Mouse (Mus musculus) forebrain, embryonic 12.5 days (tissue): ENCODE data around the gene Igfbpl1. TPM values are rescaled to one million over a fixed set of nuclear protein-coding genes. Genes with fewer than 3 reads are reported as not detected.

Source experiments
- ATAC-seq: fragments of 200-750 bp; cut with Nextera tagmentation; 2 replicates; pipeline ENCODE4 v1.8.0; 2017; ENCODE audit warnings: moderate TSS enrichment; ENCODE audit not compliant: low FRiP score
- H3K27ac ChIP-seq: fragments of 300-500 bp; sonication (generic); 2 replicates; pipeline ENCODE4 v1.5.1; 2016; ENCODE audit warnings: mild to moderate bottlenecking
- H3K27me3 ChIP-seq: fragments of 300-500 bp; sonication (generic); 2 replicates; pipeline ENCODE4 v1.6.1; 2016; ENCODE audit warnings: mild to moderate bottlenecking
- H3K36me3 ChIP-seq: fragments of 300-500 bp; sonication (generic); replicated peaks from 2 replicates; pipeline ENCODE4 v1.6.1; 2016; ENCODE audit warnings: mild to moderate bottlenecking
- H3K4me1 ChIP-seq: fragments of 300-500 bp; sonication (generic); 2 replicates; pipeline ENCODE4 v1.6.1; 2016
- H3K4me2 ChIP-seq: fragments of 300-500 bp; sonication (generic); 2 replicates; pipeline ENCODE4 v1.6.1; 2016; ENCODE audit warnings: mild to moderate bottlenecking, moderate library complexity
- H3K4me3 ChIP-seq: fragments of 300-500 bp; sonication (generic); replicated peaks from 2 replicates; pipeline ENCODE4 v1.5.1; 2016; ENCODE audit warnings: mild to moderate bottlenecking
- H3K9ac ChIP-seq: fragments of 300-500 bp; sonication (generic); 2 replicates; pipeline ENCODE4 v1.6.1; 2016; ENCODE audit warnings: mild to moderate bottlenecking
- H3K9me3 ChIP-seq: fragments of 300-500 bp; sonication (generic); 2 replicates; pipeline ENCODE4 v1.6.1; 2016
- WGBS: fragments of 180-500 bp; shearing (Covaris S2); methylation state at CpG from one replicate; pipeline ENCODE4 v1.1.7; 2016; 5-methylcytosine and 5-hydroxymethylcytosine counted together
- polyA plus RNA-seq: library from polyadenylated mRNA; unstranded; fragments of >200 nt; fragmentation: Nextera tagmentation; extraction: Ambion mirVana; gene quantifications from 2 replicates; pipeline ENCODE4 v1.2.1, GENCODE M21; 2016

Gene Igfbpl1
- polyA plus RNA-seq, 1 experiment from 2014 or later: 74.5 TPM

DNA sequence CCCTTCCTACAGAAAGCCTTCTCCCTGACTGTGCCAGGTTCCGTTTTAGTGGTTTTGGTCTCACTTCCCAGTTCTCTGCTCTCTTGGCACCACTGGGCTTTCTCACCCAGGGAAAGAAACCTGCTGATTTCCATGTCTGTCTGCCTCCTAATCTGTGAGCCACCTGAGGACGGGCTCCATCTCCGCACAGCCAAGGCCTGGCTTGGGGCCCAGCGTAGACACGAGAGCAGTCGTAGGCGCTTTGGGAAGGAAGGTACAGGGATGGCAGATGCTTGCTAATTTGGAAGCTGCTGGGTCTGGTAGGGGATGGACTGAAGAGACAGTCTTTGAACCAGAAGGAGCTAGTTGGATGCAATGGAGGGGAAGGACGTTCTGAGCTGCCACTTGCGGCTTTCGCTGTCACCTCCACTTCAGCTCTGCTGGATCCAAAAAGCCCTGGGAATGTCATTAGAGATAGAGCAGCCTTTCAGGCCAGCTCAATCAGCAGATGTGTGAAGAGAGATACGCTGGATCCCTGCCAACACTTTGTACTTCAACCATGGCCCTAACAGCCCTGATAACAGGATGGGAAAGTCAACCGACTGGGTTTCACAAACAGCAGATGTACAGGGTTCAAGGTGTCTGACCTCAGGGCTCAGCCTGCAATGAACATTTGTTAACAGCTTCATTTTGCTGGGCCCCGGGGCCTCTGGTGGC lies 37.3 kb downstream of the Igfbpl1 start:
- no peaks in the 10 kb centered on the region for H3K9me3 ChIP-seq
- H3K4me2 ChIP-seq: no peak overlapping the region
- ATAC-seq: peak; percentile 31; the same call in 1 of the 2 replicates
- 72% methylated on average over 13 of the region's 13 CpGs for WGBS
- no peaks in the 10 kb centered on the region for H3K36me3 ChIP-seq
- H3K27me3 ChIP-seq: no peaks in the 10 kb centered on the region; the same call in 1 of the 2 replicates
- H3K4me1 ChIP-seq: peaks cover 20% of the 10 kb centered on the region
- H3K4me3 ChIP-seq: no peak overlapping the region
- H3K27ac ChIP-seq: peak overlapping the region; percentile 43
- H3K9ac ChIP-seq: no peak overlapping the region

DNA sequence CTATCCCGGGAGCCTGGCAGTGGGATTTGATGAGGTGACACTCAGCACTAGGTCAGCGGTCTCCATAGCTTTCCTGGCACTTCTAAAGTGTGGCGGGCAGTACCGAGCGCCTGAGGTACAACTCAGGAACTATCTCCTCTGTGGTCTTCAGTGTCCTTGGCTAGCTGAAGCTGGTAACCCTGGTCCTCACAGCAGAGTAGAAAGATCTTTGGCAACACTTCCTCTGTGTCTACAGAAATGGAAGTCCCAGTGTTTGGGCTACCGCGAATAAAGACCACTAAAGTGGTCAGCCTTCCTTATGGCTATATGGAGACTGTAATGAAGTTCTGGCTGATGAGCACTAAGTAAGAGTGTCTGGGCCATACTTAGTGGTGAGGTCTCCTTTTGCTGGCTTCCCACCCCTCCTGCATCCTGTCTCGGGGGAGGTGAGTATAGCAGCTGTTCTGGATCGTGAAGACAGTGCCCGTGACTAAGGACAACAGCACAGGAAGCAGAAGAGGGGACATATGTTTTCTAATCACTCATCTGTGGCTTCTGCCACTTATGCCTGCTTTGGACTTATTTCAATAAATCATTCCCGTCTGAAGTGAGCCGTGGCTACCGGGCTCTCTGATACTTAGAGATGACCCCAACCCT lies 38.2 kb downstream of the Igfbpl1 start:
- Histone ChIP-seq H3K9me3 (no peaks in the 10 kb centered on the region), H3K27ac (peak overlapping the region; percentile 43), H3K4me1 (peaks cover 20% of the 10 kb centered on the region), H3K4me3 (no peak overlapping the region), H3K27me3 (peaks cover 4% of the 10 kb centered on the region; the same call in 1 of the 2 replicates), H3K36me3 (no peaks in the 10 kb centered on the region), H3K9ac (no peak overlapping the region), H3K4me2 (no peak overlapping the region)
- ATAC-seq: no peak
- 87% methylated on average over 13 of the region's 13 CpGs for WGBS

DNA sequence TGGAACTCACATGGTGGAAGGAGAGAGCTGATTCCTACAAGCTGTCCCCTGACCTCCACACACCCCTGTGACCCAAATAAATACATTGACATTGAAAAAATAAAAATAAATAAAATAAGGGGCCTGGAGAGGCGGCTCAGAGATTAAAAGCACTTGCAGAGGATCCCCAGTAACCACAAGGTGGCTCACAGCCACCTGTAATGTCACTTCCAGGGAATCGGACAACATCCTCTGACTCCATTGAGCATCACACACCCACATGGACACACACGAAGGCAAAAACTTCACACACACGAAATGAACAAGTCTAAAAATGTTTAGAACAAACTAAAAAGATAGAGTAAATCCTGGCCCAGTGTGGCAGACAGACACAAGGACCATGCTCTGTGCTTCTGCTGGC lies 40.0 kb downstream of the Igfbpl1 start:
- Histone ChIP-seq H3K4me1 (peaks cover 20% of the 10 kb centered on the region), H3K4me2 (no peak overlapping the region), H3K4me3 (no peak overlapping the region), H3K9me3 (no peaks in the 10 kb centered on the region), H3K9ac (no peak overlapping the region), H3K36me3 (no peaks in the 10 kb centered on the region), H3K27me3 (peaks cover 4% of the 10 kb centered on the region; the same call in 1 of the 2 replicates), H3K27ac (no peak overlapping the region)
- ATAC-seq: no peak
- 61% methylated on average over 4 of the region's 4 CpGs for WGBS

DNA sequence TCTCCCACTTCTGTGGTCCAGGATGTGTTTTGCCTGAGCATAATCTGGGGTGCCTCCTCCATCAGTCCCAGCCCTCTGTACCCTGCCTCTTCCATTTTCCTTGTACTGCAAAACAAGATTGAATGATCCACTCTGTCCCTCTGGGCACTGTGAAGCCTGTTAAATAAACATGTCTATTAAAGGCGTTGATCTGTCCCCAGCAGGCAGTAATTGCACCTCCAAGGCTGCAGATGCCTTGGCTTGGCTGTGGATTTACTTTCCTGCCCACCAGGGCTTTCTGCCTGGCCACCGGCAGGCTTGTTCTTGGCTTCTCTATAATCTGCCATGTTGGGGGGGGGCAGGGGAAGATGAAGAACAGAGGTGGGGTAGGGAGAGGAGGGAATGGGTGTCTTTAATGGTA lies 40.8 kb downstream of the Igfbpl1 start:
- Histone ChIP-seq H3K27ac (0 out of 2 replicates have a peak overlapping the region, but pooled peaks have one; percentile 36), H3K9me3 (no peaks in the 10 kb centered on the region), H3K4me3 (no peak overlapping the region), H3K4me2 (no peak overlapping the region), H3K4me1 (peaks cover 20% of the 10 kb centered on the region), H3K9ac (no peak overlapping the region), H3K36me3 (no peaks in the 10 kb centered on the region), H3K27me3 (peaks cover 4% of the 10 kb centered on the region; the same call in 1 of the 2 replicates)
- WGBS: 37% methylated on average over 2 of the region's 2 CpGs
- no peak for ATAC-seq

DNA sequence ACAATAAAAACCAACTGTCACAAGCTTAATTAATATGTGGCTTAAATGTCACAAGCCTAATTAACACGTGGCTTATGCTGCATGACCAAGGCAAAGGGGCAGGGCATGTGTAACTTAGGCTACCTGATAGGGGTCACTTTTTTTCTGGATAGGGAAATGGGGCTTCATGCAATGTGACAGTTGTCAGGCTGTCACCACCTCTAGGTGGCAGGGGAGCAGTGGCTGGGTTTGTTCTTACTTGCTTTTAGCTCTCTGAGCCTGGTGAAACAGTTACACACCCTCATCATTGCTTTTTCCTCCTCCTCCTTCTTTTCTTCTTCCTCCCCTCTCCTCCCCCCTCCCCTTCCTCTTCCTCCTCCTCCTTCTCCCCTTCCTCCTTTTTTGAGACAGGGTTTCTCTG lies 43.1 kb downstream of the Igfbpl1 start:
- Histone ChIP-seq H3K9me3 (no peaks in the 10 kb centered on the region), H3K27ac (no peak overlapping the region), H3K9ac (no peak overlapping the region), H3K27me3 (0 out of 2 replicates have a peak, but pooled peaks cover 4% of the 10 kb centered on the region), H3K36me3 (no peaks in the 10 kb centered on the region), H3K4me1 (peaks cover 10% of the 10 kb centered on the region), H3K4me3 (no peak overlapping the region), H3K4me2 (no peak overlapping the region)
- WGBS: 54% methylated on average over 1 of the region's 1 CpGs
- ATAC-seq: no peak

DNA sequence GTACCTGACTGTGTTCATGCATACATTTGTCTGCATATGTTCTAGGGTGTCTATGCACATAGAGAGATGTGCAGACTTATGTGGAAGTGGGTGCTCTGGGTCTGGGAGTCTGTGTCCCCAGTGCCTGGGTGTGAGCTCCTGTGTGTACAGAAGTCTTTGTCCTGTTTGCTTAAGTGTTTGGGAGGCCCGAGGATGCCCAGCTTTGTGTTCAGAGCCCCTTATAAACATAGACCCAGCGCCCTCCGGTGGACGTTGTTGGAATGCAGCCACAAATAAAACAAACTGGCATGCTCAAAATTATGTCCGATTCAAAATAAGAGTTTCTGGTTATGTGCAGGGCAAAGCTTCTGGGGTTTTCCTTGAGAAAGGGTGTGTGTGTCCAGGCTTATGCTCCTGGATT lies 55.1 kb downstream of the Igfbpl1 start:
- Histone ChIP-seq H3K9ac (0 out of 2 replicates have a peak overlapping the region, but pooled peaks have one; percentile 4), H3K4me1 (peaks cover 52% of the 10 kb centered on the region), H3K27me3 (peaks cover 40% of the 10 kb centered on the region), H3K27ac (peak overlapping the region; percentile 92), H3K4me2 (peak overlapping the region; percentile 17; the same call in 1 of the 2 replicates), H3K4me3 (no peak overlapping the region), H3K9me3 (no peaks in the 10 kb centered on the region), H3K36me3 (no peaks in the 10 kb centered on the region)
- peak; percentile 76 for ATAC-seq
- 2% methylated on average over 5 of the region's 5 CpGs for WGBS

DNA sequence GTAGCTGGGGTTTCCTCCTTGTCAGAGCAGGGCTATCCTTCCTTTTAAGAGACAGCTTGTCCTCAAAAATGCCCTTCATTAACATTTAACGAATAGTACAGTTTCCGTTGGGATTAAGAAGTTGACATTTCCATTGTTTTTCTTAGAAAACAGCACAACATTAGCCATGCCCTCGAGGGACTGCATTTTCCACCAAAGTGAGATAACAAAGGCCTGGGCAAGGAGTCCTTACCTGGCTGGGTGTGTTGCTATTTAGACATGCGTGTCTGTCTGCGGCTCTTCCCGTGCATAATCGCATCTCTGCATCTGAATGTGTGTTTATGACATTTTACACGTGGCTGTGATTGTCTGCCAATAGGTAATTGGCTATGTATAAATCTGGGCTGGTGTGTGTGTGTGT lies 55.5 kb downstream of the Igfbpl1 start:
- H3K36me3 ChIP-seq: no peaks in the 10 kb centered on the region
- H3K4me2 ChIP-seq: peak overlapping the region; percentile 17; the same call in 1 of the 2 replicates
- no peak; the same call in 1 of the 2 replicates for ATAC-seq
- no peaks in the 10 kb centered on the region for H3K9me3 ChIP-seq
- H3K27me3 ChIP-seq: peaks cover 42% of the 10 kb centered on the region
- no peak overlapping the region for H3K4me3 ChIP-seq
- H3K27ac ChIP-seq: peak overlapping the region; percentile 92
- peaks cover 56% of the 10 kb centered on the region for H3K4me1 ChIP-seq
- 4% methylated on average over 8 of the region's 8 CpGs for WGBS
- H3K9ac ChIP-seq: 0 out of 2 replicates have a peak overlapping the region, but pooled peaks have one; percentile 4

DNA sequence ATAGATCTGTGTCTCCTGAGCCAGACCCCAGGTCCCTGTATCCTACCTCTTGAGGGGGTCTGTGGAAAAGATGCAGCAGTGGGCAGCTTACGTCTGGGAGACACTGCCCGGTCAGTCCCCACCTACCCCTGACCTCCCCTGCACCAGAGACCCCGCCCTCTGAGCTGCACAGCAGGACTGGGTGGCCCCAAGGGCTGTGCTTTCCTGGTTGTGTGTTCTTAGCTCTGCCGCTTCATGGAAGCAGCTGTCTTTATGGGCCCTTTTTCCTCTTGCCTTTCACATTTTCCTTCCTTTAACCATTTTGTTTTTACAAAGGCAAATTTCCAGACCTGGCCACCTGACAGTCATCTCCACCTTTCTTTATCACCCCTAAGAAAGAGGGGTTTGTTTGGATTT lies 56.1 kb downstream of the Igfbpl1 start:
- ATAC-seq: no peak
- H3K9ac ChIP-seq: peak overlapping the region; percentile 40; the same call in 1 of the 2 replicates
- peak overlapping the region; percentile 92 for H3K27ac ChIP-seq
- 0 out of 2 replicates have a peak overlapping the region, but pooled peaks have one; percentile 17 for H3K4me2 ChIP-seq
- no peaks in the 10 kb centered on the region for H3K36me3 ChIP-seq
- no peaks in the 10 kb centered on the region for H3K9me3 ChIP-seq
- H3K4me1 ChIP-seq: peaks cover 61% of the 10 kb centered on the region
- H3K4me3 ChIP-seq: no peak overlapping the region
- WGBS: 0% methylated on average over 4 of the region's 4 CpGs
- H3K27me3 ChIP-seq: peaks cover 42% of the 10 kb centered on the region

DNA sequence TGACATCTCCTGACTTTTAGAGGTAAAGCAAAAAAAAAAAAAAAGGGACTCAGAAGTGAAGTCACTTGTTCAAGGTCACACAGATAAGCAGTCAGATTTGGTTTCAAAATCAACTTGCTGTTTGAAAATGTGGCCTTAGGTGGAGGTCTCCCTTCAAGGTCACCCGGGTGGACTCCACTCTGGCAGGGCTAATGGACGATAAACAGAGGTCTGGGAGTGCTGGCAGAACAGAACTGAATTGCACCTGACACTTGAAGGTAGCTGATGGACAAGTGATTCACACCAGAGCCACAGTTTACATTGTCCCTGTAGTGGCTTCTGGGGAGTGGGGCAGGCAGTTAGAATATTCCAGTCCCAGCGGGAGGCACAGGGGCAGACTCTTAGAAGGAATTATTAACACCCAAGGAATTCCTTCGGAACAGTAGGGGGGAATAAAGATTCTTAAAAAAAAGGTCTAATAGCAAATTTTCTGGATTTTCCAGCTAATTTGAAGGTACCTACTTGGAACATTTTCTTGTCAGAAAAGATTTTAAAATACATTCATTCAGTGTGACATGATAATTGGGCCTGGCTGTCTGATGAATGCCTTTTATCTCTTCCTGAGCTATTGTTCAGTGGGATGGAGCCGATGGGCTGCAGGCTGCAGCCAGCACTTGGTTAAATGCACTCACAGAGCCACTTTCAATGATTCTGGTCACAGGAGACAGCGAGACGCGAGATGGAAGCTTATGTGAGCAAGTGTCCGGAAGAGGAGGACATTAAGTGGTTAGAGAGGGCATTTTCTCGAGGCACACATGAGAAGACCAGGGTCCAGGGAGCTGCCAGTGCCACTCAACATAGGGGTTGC lies 56.7 kb downstream of the Igfbpl1 start:
- H3K27me3 ChIP-seq: peaks cover 38% of the 10 kb centered on the region
- 0 out of 2 replicates have a peak overlapping the region, but pooled peaks have one; percentile 17 for H3K4me2 ChIP-seq
- H3K9ac ChIP-seq: 0 out of 2 replicates have a peak overlapping the region, but pooled peaks have one; percentile 40
- peak; percentile 21; the same call in 1 of the 2 replicates for ATAC-seq
- H3K9me3 ChIP-seq: no peaks in the 10 kb centered on the region
- no peak overlapping the region for H3K4me3 ChIP-seq
- H3K36me3 ChIP-seq: no peaks in the 10 kb centered on the region
- 6% methylated on average over 10 of the region's 10 CpGs for WGBS
- peaks cover 68% of the 10 kb centered on the region for H3K4me1 ChIP-seq
- H3K27ac ChIP-seq: peak overlapping the region; percentile 92

DNA sequence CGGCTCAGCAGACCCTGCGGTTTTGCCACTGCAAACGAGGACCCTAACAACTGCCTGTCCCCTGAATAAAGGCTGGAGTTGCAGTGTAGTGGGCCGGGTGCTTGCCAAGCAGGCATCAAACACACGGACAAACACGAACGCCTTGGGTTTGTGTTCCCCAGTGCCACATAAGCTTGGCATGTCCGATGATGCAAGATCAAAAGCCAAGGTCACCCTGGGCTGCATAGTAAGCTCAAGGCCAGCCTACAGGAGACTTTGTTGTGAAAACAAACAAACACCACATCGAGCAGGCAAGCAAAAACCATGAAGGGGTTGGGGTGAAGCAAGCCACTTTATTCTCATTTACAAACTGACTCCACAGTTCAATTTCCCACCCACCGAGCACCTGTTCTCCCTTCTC lies 57.6 kb downstream of the Igfbpl1 start:
- ATAC-seq: no peak
- H3K36me3 ChIP-seq: no peaks in the 10 kb centered on the region
- H3K27ac ChIP-seq: peak overlapping the region; percentile 92
- WGBS: 41% methylated on average over 10 of the region's 10 CpGs
- no peak overlapping the region for H3K4me2 ChIP-seq
- peaks cover 42% of the 10 kb centered on the region for H3K27me3 ChIP-seq
- peaks cover 76% of the 10 kb centered on the region for H3K4me1 ChIP-seq
- H3K9me3 ChIP-seq: no peaks in the 10 kb centered on the region
- no peak overlapping the region for H3K9ac ChIP-seq
- H3K4me3 ChIP-seq: no peak overlapping the region

DNA sequence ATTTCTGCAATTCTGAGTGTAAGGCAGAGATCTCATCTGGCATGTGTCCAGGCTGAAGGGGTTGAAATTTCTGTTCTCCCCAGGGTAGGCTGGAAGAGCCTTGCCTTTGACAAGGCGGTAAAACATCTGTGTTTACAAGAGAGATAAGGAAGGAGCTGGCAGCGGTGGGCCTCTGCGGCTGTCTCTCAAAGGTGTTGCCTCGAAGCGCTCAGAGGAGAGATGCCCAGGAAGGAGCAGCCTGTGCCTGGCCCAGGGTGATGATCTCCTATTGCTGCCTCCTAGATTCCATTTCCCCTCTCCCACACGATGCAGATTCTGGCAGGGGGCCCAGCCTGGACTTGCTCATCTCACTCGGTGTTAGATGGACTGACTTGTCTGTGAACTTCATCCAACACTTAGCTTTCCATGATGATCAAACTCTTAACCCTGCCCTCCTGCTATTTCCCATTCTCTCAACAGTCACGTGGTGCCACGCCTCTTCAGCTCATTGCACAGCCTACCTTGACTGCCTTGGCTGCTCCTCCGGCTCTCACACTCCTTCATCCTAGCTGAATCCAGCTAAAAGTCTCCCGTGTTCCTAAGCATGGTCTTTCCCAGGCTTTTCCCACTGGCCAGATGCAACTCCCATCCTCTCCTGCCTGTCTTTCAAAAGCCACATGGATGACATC lies 58.7 kb downstream of the Igfbpl1 start:
- 67% methylated on average over 11 of the region's 11 CpGs for WGBS

More for the DNA sequence above, 58.7 kb downstream of the Igfbpl1 start:
- no peak overlapping the region for H3K9ac ChIP-seq
- no peaks in the 10 kb centered on the region for H3K9me3 ChIP-seq
- no peaks in the 10 kb centered on the region for H3K36me3 ChIP-seq
- ATAC-seq: no peak
- no peak overlapping the region for H3K4me3 ChIP-seq
- H3K4me1 ChIP-seq: peaks cover 87% of the 10 kb centered on the region
- no peak overlapping the region for H3K27ac ChIP-seq
- H3K4me2 ChIP-seq: no peak overlapping the region
- peaks cover 44% of the 10 kb centered on the region for H3K27me3 ChIP-seq
